Mouse (Mus musculus) forebrain, postnatal 0 days (tissue): ENCODE data around the gene Sh2d3c. TPM values are rescaled to one million over a fixed set of nuclear protein-coding genes. Genes with fewer than 3 reads are reported as not detected.

Experiments
- ATAC-seq: fragments of 200-750 bp; cut with Nextera tagmentation; 2 replicates; pipeline ENCODE4 v1.8.0; 2017; ENCODE audit warnings: mild to moderate bottlenecking, moderate library complexity
- DNase-seq: peaks from one replicate; pipeline ENCODE4 v3.0.0-alpha.2; 2015
- H3K27ac ChIP-seq: fragments of 300-500 bp; sonication (generic); 2 replicates; pipeline ENCODE4 v1.5.1; 2014; ENCODE audit warnings: low read depth, mild to moderate bottlenecking, antibody characterized with exemption, low read length, moderate library complexity, mixed read lengths
- H3K27me3 ChIP-seq: fragments of 300-500 bp; sonication (generic); 2 replicates; pipeline ENCODE4 v1.6.1; 2014; ENCODE audit warnings: mild to moderate bottlenecking, low read length, mixed read lengths; ENCODE audit not compliant: insufficient read depth
- H3K36me3 ChIP-seq: fragments of 300-500 bp; sonication (generic); 2 replicates; pipeline ENCODE4 v1.6.1; 2014; ENCODE audit warnings: mild to moderate bottlenecking, moderate library complexity; ENCODE audit not compliant: insufficient read depth
- H3K4me1 ChIP-seq: fragments of 300-500 bp; sonication (generic); 2 replicates; pipeline ENCODE4 v1.6.1; 2014; ENCODE audit warnings: antibody characterized with exemption; ENCODE audit not compliant: insufficient read depth
- H3K4me2 ChIP-seq: fragments of 300-500 bp; sonication (generic); 2 replicates; pipeline ENCODE4 v1.6.1; 2014; ENCODE audit warnings: low read depth, mild to moderate bottlenecking, moderate library complexity
- H3K4me3 ChIP-seq: fragments of 300-500 bp; sonication (generic); 2 replicates; pipeline ENCODE4 v1.5.1; 2014; ENCODE audit warnings: low read depth, low read length, mixed read lengths
- H3K9ac ChIP-seq: fragments of 300-500 bp; sonication (generic); 2 replicates; pipeline ENCODE4 v1.6.1; 2014; ENCODE audit warnings: mild to moderate bottlenecking
- H3K9me3 ChIP-seq: fragments of 300-500 bp; sonication (generic); 2 replicates; pipeline ENCODE4 v1.6.1; 2016; ENCODE audit warnings: low read length
- CTCF ChIP-seq: sonication (generic); IDR thresholded peaks from 2 replicates; pipeline ENCODE4 v1.5.1; 2016; ENCODE audit warnings: antibody characterized with exemption, control low read depth, low read depth
- WGBS: fragments of 180-500 bp; shearing (Covaris S2); extraction: QIAGEN DNeasy Blood & Tissue Kit; methylation state at CpG from one replicate; pipeline ENCODE4 v1.1.7; 2014; 5-methylcytosine and 5-hydroxymethylcytosine counted together
- polyA plus RNA-seq: library from polyadenylated mRNA; unstranded; fragments of >200 nt; fragmentation: Nextera tagmentation; extraction: Ambion mirVana; gene quantifications from 2 replicates; pipeline ENCODE4 v1.2.1, GENCODE M21; 2015
- total RNA-seq: library from RNA; depleted of rRNA; stranded (reverse); fragments of >200 nt; gene quantifications from 2 replicates; pipeline ENCODE4 v1.2.3, GENCODE M21; 2014

The Sh2d3c gene
- total and polyA plus RNA-seq, 2 experiments from 2014 or later = 24.1 to 48.9 TPM

DNA sequence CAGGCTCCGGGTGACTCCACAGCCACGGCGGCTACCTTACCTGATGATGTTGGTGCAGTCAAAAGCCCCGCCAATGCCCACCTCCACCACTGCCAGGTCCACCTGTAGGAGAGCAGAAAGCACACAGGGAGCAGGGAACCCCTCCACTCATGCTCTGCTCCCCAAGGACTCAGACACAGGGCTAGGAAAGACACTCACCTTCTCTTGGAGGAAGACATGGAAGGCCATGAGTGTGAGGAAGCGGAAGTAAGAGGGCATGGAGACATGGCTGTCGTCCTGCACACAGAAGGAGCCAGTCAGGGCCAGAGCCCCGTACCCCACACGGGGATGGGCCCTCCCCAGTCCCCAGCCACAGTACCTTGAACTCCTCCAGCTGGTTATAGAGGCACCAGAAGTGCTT lies 33.3 kb upstream of the Sh2d3c start:
- peaks cover 51% of the 10 kb centered on the region for H3K36me3 ChIP-seq
- no peak for ATAC-seq
- 92% methylated on average over 8 of the region's 8 CpGs for WGBS

DNA sequence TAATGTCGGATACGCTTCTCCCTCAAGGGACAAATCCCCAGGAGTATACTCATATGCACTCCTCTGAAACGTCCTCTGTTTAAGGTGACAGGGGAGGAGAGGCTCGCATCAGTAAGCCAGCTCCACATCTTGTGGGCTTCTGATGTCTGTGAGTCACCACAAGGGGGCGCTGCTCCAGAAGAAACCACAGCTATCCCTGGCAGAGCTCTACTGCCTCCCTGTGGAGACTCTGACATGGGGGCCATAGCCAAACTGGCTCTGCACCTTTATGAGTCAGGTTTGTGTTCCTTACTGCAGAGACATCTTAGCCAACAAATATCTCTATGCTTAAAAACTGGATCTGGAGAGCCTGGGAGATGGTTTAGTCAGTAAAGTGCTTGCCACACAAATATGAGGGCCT lies 31.4 kb upstream of the Sh2d3c start:
- H3K9ac ChIP-seq = no peak overlapping the region
- H3K9me3 ChIP-seq = no peaks in the 10 kb centered on the region
- 0 out of 2 replicates have a peak overlapping the region, but pooled peaks have one; percentile 6 for H3K27ac ChIP-seq
- TF ChIP-seq CTCF = peak; percentile 100
- WGBS = 23% methylated on average over 5 of the region's 5 CpGs
- H3K36me3 ChIP-seq = peaks cover 39% of the 10 kb centered on the region
- H3K4me1 ChIP-seq = peaks cover 7% of the 10 kb centered on the region; the same call in 1 of the 2 replicates
- H3K4me3 ChIP-seq = no peak overlapping the region
- no peak overlapping the region for H3K4me2 ChIP-seq
- H3K27me3 ChIP-seq = no peaks in the 10 kb centered on the region
- ATAC-seq (peak; percentile 28), DNase-seq (peak; percentile 89)

More for the DNA sequence above, 33.3 kb upstream of the Sh2d3c start:
- no peaks in the 10 kb centered on the region for H3K9me3 ChIP-seq
- no peak for TF ChIP-seq CTCF
- DNase-seq = no peak
- no peaks in the 10 kb centered on the region for H3K4me1 ChIP-seq
- H3K27ac ChIP-seq = no peak overlapping the region
- H3K4me3 ChIP-seq = no peak overlapping the region
- H3K27me3 ChIP-seq = no peaks in the 10 kb centered on the region
- H3K4me2 ChIP-seq = no peak overlapping the region
- no peak overlapping the region for H3K9ac ChIP-seq

GRCm38 (mm10) chr2:32691041-32691440 lies 29.8 kb upstream of the Sh2d3c start:
- no peak overlapping the region for H3K27ac ChIP-seq
- H3K4me3 ChIP-seq = no peak overlapping the region
- H3K4me2 ChIP-seq = no peak overlapping the region
- TF ChIP-seq CTCF = no peak
- DNase-seq (no peak), ATAC-seq (no peak)
- WGBS = 91% methylated on average over 11 of the region's 11 CpGs
- H3K27me3 ChIP-seq = no peaks in the 10 kb centered on the region
- H3K36me3 ChIP-seq = peaks cover 23% of the 10 kb centered on the region
- peaks cover 7% of the 10 kb centered on the region; the same call in 1 of the 2 replicates for H3K4me1 ChIP-seq
- H3K9me3 ChIP-seq = no peaks in the 10 kb centered on the region
- H3K9ac ChIP-seq = no peak overlapping the region

DNA sequence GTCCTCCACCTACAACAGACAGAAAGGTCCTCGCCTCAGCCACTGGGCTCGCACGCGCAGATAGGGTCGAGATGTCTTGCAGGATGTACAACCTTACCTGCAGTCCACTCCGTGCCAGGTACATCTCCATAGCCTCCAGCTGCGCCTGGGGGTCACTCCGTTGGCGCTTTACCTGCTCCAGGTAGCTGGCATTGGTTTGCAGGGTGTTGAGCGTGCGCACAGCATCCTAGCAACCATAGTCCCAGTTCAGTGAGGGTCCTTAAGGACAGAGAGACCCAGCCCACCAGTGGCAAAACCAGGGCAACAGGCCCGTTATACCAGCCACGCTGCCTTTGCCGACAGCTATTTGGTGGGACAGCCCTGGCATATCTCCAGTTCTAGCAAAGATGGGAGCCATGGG lies 28.4 kb upstream of the Sh2d3c start:
- DNase-seq (no peak), ATAC-seq (no peak)
- WGBS = 91% methylated on average over 14 of the region's 14 CpGs
- no peak for TF ChIP-seq CTCF
- H3K27me3 ChIP-seq = no peaks in the 10 kb centered on the region
- no peaks in the 10 kb centered on the region for H3K9me3 ChIP-seq
- no peak overlapping the region for H3K27ac ChIP-seq
- H3K9ac ChIP-seq = no peak overlapping the region
- peak overlapping the region; percentile 85; the same call in 1 of the 2 replicates for H3K4me2 ChIP-seq
- H3K4me3 ChIP-seq = no peak overlapping the region
- H3K36me3 ChIP-seq = peaks cover 9% of the 10 kb centered on the region
- peaks cover 7% of the 10 kb centered on the region; the same call in 1 of the 2 replicates for H3K4me1 ChIP-seq

GRCm38 (mm10) chr2:32693282-32693681 lies 27.6 kb upstream of the Sh2d3c start:
- TF ChIP-seq CTCF = no peak
- peak overlapping the region; percentile 85 for H3K4me2 ChIP-seq
- ATAC-seq = no peak
- DNase-seq = peak; percentile 6
- H3K27ac ChIP-seq = no peak overlapping the region
- H3K4me3 ChIP-seq = peak overlapping the region; percentile 87
- peaks cover 7% of the 10 kb centered on the region; the same call in 1 of the 2 replicates for H3K4me1 ChIP-seq
- H3K27me3 ChIP-seq = no peaks in the 10 kb centered on the region
- peak overlapping the region; percentile 87 for H3K9ac ChIP-seq
- H3K9me3 ChIP-seq = no peaks in the 10 kb centered on the region
- WGBS = 15% methylated on average over 7 of the region's 7 CpGs
- H3K36me3 ChIP-seq = 0 out of 2 replicates have a peak, but pooled peaks cover 1% of the 10 kb centered on the region

- peak overlapping the region; percentile 80 for H3K27ac ChIP-seq
- peaks cover 7% of the 10 kb centered on the region; the same call in 1 of the 2 replicates for H3K4me1 ChIP-seq
- peak overlapping the region; percentile 85 for H3K4me2 ChIP-seq
- peak overlapping the region; percentile 87 for H3K9ac ChIP-seq
- DNase-seq (peak; percentile 98), ATAC-seq (peak; percentile 99)
- H3K27me3 ChIP-seq = no peaks in the 10 kb centered on the region
- peak; percentile 87 for TF ChIP-seq CTCF
- WGBS = 0% methylated on average over 51 of the region's 51 CpGs
- H3K4me3 ChIP-seq = peak overlapping the region; percentile 87
- no peaks in the 10 kb centered on the region for H3K9me3 ChIP-seq
- H3K36me3 ChIP-seq = no peaks in the 10 kb centered on the region
Measured at GRCm38 (mm10) chr2:32693823-32694411, 26.9 kb upstream of the Sh2d3c start.

DNA sequence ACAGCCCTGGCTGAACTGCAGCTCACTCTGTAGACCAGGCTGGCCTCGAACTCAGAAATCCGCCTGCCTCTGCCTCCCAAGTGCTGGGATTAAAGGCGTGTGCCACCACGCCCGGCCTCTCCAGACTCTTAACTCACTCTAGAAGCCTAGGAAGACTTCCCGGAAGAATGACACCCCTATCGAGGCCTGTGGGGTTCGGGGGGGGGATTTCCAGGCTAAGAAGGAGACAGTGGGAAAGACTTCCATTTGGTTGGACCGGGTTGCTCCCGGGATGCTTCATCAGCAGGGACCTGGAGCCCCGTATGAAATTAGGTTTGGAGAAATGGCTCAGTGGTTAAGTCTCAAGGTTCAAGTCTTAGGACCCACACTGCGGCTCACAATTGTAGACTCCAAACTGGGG lies 26.2 kb upstream of the Sh2d3c start:
- peak overlapping the region; percentile 87 for H3K4me3 ChIP-seq
- no peak for TF ChIP-seq CTCF
- peaks cover 7% of the 10 kb centered on the region; the same call in 1 of the 2 replicates for H3K4me1 ChIP-seq
- H3K27ac ChIP-seq = peak overlapping the region; percentile 70
- DNase-seq (no peak), ATAC-seq (no peak)
- H3K4me2 ChIP-seq = peak overlapping the region; percentile 85
- no peaks in the 10 kb centered on the region for H3K27me3 ChIP-seq
- no peaks in the 10 kb centered on the region for H3K9me3 ChIP-seq
- WGBS = 87% methylated on average over 12 of the region's 12 CpGs
- no peaks in the 10 kb centered on the region for H3K36me3 ChIP-seq
- peak overlapping the region; percentile 87 for H3K9ac ChIP-seq
